Mouse (Mus musculus) spleen, postnatal 14 days (tissue): Measurements from ENCODE around the gene Rpl15.
"Not testable (repeated sequence)": the region's sequence is repeated elsewhere in the genome, so short reads cannot be mapped to it uniquely, and the experiment has no call there.

Source experiments
- DNase-seq, 2 experiments: peaks; one replicate each; pipeline ENCODE4 v3.0.0; 2021 to 2022; ENCODE audit warnings: low spot score in 2 of 2

The Rpl15 gene

DNA sequence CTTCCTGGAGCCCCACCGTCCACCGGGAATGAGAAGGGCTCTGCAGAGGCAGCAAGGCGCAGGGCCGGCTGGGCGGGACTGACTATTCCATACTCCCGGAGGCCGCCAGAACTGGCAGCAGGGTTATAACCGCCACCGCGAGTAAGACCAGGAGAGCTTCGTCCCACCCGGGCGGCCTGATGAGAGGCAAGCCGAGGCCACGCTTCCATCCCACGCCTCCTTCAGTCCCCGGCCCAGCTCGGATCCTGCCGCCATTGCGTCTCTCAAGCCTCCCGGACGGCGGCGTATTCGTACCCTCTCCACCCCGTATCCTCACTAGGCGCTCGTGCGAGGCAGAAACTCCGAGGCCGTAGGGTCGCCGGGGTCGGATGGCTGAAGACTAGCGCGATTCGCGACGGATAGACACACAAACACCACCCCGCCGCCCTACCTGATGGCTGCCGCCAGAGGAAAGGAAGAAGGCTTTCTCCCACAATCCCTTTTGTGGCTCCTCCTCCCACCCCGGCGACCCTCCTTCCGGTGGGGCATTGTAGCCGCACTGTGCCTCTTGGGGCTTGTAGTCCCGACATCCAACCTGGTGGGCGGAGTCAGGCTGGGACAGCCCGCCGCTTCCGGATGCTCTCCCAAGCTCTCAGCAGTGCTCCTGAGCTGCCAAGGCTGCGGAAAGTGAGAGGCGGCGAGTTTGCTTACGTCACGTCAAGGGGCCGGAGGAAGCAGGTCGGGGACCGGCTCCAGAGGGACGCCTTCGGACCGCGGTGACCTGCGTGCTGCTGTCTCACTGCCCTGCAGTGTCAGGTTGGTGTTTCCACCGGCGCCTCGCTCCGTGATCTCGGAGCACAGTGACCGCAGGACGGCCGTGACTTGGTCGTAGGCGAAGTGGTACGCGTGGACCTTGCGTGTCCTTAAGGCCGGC, at the start of gene Rpl15, which contains the start of gene Nkiras1:
Rpl15 (minus strand) TSS at position 863 of the 913 bp plus-strand sequence.
Nkiras1 (plus strand) TSS at position 608 of the 913 bp plus-strand sequence.
- peak; percentile 88 to 91 for DNase-seq

DNA sequence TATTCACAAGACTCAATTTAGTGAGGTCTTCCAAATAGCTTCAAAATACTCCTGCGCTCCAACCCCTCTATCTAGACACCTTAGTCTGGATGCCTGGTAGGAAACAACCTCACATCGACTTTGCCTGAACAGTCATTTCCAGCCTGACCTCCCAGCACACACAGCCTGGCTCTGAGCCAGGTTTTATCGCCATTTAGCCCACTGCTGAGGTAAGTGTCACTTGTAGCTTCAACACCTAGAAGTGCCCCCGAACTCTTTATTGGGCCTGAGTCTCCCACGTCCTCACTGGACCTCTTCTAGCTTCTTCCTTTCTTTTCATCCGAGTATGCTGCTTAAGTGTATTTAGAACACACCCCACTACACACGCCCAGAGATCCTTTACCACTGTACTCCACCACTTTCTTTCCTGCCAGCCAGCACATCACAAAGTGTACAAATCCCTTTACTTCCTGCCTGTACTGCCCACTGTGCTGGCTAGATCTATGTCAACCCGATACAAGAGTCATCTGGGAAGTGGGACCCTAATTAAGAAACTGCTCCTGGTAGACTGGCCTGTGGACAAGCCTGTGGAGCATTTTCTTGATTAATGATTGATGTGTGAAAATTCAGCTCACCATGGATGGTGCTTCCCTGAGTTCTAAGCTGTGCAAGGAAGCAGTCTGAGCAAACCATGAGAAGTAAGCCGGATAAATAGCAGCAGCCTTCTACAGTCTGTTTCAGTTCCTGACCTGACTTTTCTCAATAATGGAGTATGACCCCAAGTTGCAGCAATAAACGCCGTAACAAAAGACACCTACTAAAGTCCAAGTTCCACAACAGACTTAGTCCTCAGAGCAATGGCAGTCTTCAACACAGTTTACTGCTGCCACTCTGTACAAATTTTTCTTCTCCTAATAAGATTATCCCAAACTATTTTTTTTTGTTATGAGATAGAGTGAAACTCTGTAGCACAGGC, 46.5 kb upstream of the Rpl15 start:
- DNase-seq: no peak

DNA sequence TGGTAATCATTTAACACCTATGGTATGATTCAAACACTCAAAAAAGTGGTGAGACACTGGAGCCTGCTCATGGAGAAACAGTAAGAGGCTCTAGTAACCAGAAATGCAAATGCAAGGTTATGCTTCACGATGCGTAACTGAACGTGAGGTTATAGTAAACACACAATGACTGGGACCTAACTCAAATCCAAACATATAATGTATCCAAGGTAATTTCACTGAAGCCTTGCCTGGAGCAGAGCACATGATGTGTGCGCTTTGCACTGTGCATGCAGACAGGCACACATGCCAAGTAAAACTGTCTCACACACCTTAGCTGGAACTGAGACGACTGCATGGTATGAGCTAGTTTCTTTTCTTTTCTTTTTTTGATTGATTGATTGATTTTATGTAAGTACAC, 33.0 kb upstream of the Rpl15 start:
- no peak for DNase-seq

- no peak for DNase-seq
Observed at GRCm38 (mm10) chr14:18303262-18303661, 32.1 kb upstream of the Rpl15 start.

GRCm38 (mm10) chr14:18302750-18303149, 31.6 kb upstream of the Rpl15 start:
- no peak for DNase-seq

- no peak for DNase-seq
Observed at GRCm38 (mm10) chr14:18301591-18301990, 30.4 kb upstream of the Rpl15 start.

DNA sequence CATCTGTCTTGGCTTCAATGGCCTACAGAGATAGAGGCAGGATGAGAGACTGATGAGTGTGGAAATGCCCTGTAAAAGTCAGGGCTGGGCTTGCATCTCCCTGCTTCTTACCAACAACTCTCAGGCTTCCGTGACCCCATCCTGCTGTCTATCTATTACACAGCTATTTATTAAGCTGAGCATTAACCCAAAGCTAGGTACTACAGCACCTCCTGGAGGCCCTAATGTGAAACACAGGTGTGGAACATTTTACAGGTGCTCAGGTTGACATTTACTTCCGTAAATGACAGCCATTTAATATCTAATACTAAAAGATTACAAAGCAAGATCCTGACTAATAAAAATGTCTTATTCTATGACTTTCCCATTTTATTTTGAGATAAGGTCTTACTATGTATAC, 29.5 kb upstream of the Rpl15 start:
- DNase-seq: no peak

DNA sequence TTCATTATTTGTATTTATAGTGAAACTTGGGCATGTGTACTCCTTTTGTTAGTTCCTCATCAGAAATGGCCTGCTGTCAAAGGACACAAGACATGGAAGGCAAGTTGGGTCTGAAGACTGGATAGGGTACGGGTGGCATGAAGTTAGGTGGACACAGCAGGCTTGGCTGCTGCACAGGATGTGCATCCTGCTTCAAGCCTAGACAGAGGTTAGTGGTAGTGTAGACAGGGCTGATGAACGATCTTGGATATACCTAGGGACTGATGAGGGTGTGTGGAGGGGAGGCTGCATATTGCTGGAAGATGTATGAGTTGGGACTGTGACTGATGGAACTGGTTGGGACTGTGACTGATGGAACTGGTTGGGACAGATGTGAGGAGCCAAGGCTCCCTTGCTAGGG, 27.7 kb upstream of the Rpl15 start:
- DNase-seq: no peak

DNA sequence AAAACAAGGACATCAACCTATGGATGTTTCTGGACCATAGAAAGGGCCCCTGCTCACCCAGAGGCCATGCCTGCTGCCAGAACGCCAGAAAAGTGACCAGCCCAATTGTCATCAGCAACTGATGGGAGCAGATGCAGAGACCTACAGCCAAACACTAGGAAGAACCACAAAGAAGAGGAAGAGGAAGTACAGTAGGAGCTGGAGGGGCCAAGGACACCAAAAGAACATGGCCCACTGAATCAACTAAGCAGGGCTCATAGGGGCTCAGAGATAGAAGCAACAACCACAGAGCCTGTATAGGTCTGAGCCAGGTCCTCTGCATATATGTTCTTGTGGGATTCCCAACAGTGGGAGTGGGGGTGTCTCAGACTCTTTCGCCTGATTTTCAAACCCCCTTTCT, 26.2 kb upstream of the Rpl15 start:
- DNase-seq: no peak

GRCm38 (mm10) chr14:18292578-18292977, 21.4 kb upstream of the Rpl15 start:
- no peak for DNase-seq

GRCm38 (mm10) chr14:18292111-18292510, 20.9 kb upstream of the Rpl15 start:
- no peak for DNase-seq

DNA sequence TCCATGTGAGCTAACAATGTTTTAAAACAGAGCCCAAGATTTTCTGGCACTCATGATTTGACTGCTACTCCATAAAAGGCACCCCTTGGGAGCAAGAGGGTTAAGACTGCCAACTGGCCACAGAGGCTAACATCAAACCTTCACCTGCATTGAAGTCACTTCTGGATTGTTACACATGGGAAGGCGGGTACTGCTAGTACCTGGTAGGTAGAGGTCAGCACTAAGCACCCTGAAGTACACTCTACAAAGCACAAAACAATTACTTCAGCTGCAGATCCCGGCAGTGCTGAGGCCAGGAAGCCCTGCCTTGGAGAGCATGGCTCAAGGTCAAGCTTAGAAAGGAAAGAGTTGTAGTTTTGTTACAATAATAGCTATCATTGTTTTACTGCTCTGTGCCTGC, 16.2 kb upstream of the Rpl15 start:
- no peak for DNase-seq

- DNase-seq: no peak
Observed at GRCm38 (mm10) chr14:18286441-18286840, 15.2 kb upstream of the Rpl15 start.

DNA sequence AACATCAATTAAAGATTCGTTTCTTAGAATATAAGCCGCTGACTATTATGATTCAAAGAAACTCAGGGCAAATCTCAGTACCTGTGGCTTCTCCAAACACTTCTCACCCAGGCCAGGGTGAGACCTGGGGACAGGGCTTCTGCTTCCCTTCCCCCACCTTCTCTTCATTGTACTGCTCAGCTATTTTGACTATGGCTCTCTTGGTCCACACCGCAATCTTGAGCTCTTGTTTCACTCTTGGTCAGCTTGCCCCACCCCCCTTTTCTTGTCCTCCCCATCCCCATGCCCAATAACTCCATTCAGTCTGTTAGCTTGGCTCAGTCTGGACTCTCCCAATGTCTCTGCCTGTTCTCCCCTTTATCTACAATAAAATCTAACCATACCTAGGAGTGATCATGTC, 14.3 kb upstream of the Rpl15 start:
- no peak for DNase-seq

DNA sequence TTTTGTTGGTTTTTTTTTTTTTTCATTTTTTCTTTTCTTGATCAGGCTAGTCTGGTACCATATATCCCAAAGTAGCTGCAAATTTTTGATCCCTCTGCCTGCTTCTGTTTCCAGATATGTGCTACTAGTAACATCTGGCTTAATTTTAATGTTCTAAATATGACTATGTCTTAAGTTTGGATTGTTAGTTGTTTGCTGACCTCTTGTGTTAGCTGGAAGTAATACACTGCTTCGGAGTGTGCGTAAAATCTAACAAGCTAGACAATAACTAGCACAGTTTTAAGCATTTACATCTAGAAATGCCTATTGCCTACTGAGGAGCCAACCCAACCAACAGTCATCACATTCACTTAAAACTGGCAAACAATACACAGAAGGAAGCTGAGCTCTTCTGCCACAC, 13.4 kb upstream of the Rpl15 start:
- DNase-seq: no peak

GRCm38 (mm10) chr14:18280375-18280774, 9.2 kb upstream of the Rpl15 start:
- DNase-seq: no peak

DNA sequence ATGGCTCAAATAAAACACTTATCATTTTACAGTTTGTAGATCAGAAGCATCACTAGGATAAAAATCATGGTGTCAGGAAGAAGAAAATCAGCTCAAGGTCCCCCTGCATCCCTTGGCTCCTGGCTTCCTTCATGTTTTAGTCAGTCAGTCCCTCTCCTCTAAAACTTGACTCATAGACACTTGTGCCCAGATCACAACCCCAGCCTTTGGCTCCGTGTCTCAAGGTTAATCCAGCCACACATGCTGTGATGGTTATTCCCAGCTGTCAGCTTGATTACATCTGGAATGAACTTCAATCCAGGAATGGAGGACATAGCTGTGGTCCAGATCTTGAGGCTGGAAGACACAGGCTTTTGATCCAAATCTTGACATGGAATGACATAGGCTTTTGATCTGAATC, 3.3 kb upstream of the Rpl15 start:
- no peak for DNase-seq

DNA sequence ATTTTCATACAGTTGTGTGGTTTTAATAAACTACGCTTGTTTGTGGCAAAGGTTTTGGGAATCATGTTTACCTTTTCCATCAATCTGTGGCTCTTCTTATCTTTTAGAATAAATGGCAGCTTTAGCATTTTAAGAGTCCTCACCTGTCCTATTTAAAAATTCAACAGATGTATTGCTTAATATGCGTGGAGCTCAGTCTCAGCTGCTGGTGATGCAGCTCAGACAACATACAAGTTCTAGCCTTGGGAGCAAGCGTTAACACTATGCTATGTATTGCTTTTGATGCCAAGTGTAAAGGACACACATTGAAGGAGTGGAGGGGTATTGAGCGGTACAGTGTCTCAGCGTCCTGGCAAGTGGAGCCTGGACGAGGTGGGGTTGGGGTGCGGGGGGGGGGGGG, 475 bp upstream of the Rpl15 start:
- DNase-seq: no peak

- DNase-seq: not testable (repeated sequence)
Observed at GRCm38 (mm10) chr14:18269947-18270528, 1.2 kb downstream of the Rpl15 start.

DNA sequence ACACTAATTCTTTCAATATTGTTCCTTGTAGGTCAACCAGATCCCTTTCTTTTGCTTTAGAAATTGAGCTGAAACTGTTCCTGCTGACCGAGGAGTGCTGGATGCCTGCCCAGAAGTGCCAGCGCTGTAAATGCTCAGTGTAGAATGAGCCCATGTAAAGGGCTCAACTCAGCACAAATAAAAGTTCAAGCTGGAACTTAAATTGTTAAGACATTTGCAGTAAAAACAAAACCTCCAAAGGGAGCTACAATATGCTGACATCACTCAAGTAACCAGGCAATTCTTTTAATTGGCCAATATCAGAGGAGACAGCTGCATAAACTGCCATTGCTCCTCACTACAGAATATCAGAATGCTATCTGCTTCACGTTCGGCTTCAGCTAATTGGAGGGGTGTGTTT, 7.8 kb downstream of the Rpl15 start:
- DNase-seq: no peak

GRCm38 (mm10) chr14:18261203-18261602, 10.0 kb downstream of the Rpl15 start:
- no peak for DNase-seq

GRCm38 (mm10) chr14:18242638-18243130, 28.5 kb downstream of the Rpl15 start:
- DNase-seq: no peak
